Mouse (Mus musculus) neural tube, embryonic 12.5 days (tissue): Measurements from ENCODE around the gene Gtpbp1. TPM values are rescaled to one million over a fixed set of nuclear protein-coding genes. Genes with fewer than 3 reads are reported as not detected.

Source experiments
- ATAC-seq: fragments of 200-750 bp; cut with Nextera tagmentation; 2 replicates; pipeline ENCODE4 v1.8.0; 2017; ENCODE audit warnings: low read depth, mild to moderate bottlenecking, moderate TSS enrichment, moderate library complexity; ENCODE audit not compliant: low FRiP score
- H3K27ac ChIP-seq: fragments of 300-500 bp; sonication (generic); 2 replicates; pipeline ENCODE4 v1.5.1; 2016
- H3K27me3 ChIP-seq: fragments of 300-500 bp; sonication (generic); replicated peaks from 2 replicates; pipeline ENCODE4 v1.6.1; 2016; ENCODE audit warnings: mild to moderate bottlenecking
- H3K36me3 ChIP-seq: fragments of 300-500 bp; sonication (generic); 2 replicates; pipeline ENCODE4 v1.6.1; 2016; ENCODE audit warnings: mild to moderate bottlenecking
- H3K4me1 ChIP-seq: fragments of 300-500 bp; sonication (generic); 2 replicates; pipeline ENCODE4 v1.6.1; 2016
- H3K4me2 ChIP-seq: fragments of 300-500 bp; sonication (generic); replicated peaks from 2 replicates; pipeline ENCODE4 v1.6.1; 2016; ENCODE audit warnings: mild to moderate bottlenecking
- H3K4me3 ChIP-seq: fragments of 300-500 bp; sonication (generic); 2 replicates; pipeline ENCODE4 v1.5.1; 2016
- H3K9ac ChIP-seq: fragments of 300-500 bp; sonication (generic); 2 replicates; pipeline ENCODE4 v1.6.1; 2016; ENCODE audit warnings: mild to moderate bottlenecking
- H3K9me3 ChIP-seq: fragments of 300-500 bp; sonication (generic); 2 replicates; pipeline ENCODE4 v1.6.1; 2016; ENCODE audit warnings: mild to moderate bottlenecking
- WGBS: fragments of 180-500 bp; shearing (Covaris S2); methylation state at CpG from one replicate; pipeline ENCODE4 v1.1.7; 2016; 5-methylcytosine and 5-hydroxymethylcytosine counted together
- polyA plus RNA-seq: library from polyadenylated mRNA; unstranded; fragments of >200 nt; fragmentation: Nextera tagmentation; extraction: Ambion mirVana; gene quantifications from 2 replicates; pipeline ENCODE4 v1.2.1, GENCODE M21; 2016

The Gtpbp1 gene
- polyA plus RNA-seq, 1 experiment from 2014 or later, result 42.5 TPM

GRCm38 (mm10) chr15:79697558-79698187 lies 7.0 kb downstream of the Gtpbp1 start:
- H3K27ac ChIP-seq, result no peak overlapping the region
- no peaks in the 10 kb centered on the region for H3K27me3 ChIP-seq
- H3K36me3 ChIP-seq, result 0 out of 2 replicates have a peak, but pooled peaks cover 13% of the 10 kb centered on the region
- no peak overlapping the region for H3K4me3 ChIP-seq
- H3K9me3 ChIP-seq, result no peaks in the 10 kb centered on the region
- no peak overlapping the region for H3K4me2 ChIP-seq
- WGBS, result 77% methylated on average over 9 of the region's 9 CpGs
- H3K9ac ChIP-seq, result no peak overlapping the region
- no peak for ATAC-seq
- peaks cover 19% of the 10 kb centered on the region; the same call in 1 of the 2 replicates for H3K4me1 ChIP-seq

GRCm38 (mm10) chr15:79706603-79707214 lies 16.1 kb downstream of the Gtpbp1 start:
- Histone ChIP-seq H3K9ac (no peak overlapping the region), H3K4me3 (no peak overlapping the region), H3K4me2 (no peak overlapping the region), H3K36me3 (peaks cover 49% of the 10 kb centered on the region), H3K4me1 (no peaks in the 10 kb centered on the region), H3K27ac (no peak overlapping the region), H3K27me3 (no peaks in the 10 kb centered on the region), H3K9me3 (no peaks in the 10 kb centered on the region)
- 91% methylated on average over 17 of the region's 17 CpGs for WGBS
- ATAC-seq, result no peak

- no peaks in the 10 kb centered on the region for H3K27me3 ChIP-seq
- ATAC-seq, result no peak
- peaks cover 65% of the 10 kb centered on the region for H3K36me3 ChIP-seq
- 91% methylated on average over 5 of the region's 5 CpGs for WGBS
- no peak overlapping the region for H3K27ac ChIP-seq
- no peaks in the 10 kb centered on the region for H3K9me3 ChIP-seq
- no peak overlapping the region for H3K4me2 ChIP-seq
- no peaks in the 10 kb centered on the region for H3K4me1 ChIP-seq
- H3K9ac ChIP-seq, result no peak overlapping the region
- no peak overlapping the region for H3K4me3 ChIP-seq
These were observed 17.7 kb downstream of the Gtpbp1 start for GRCm38 (mm10) chr15:79708229-79708822.

GRCm38 (mm10) chr15:79715646-79716045 lies 25.0 kb downstream of the Gtpbp1 start:
- H3K27me3 ChIP-seq, result no peaks in the 10 kb centered on the region
- no peak overlapping the region for H3K4me2 ChIP-seq
- no peak overlapping the region for H3K27ac ChIP-seq
- no peak for ATAC-seq
- H3K36me3 ChIP-seq, result peaks cover 96% of the 10 kb centered on the region
- no peak overlapping the region for H3K4me3 ChIP-seq
- H3K9me3 ChIP-seq, result no peaks in the 10 kb centered on the region
- H3K9ac ChIP-seq, result no peak overlapping the region
- 95% methylated on average over 7 of the region's 7 CpGs for WGBS
- no peaks in the 10 kb centered on the region for H3K4me1 ChIP-seq

- WGBS, result 90% methylated on average over 6 of the region's 6 CpGs
- Histone ChIP-seq H3K4me3 (no peak overlapping the region), H3K4me1 (no peaks in the 10 kb centered on the region), H3K27me3 (no peaks in the 10 kb centered on the region), H3K9me3 (no peaks in the 10 kb centered on the region), H3K27ac (no peak overlapping the region), H3K36me3 (peaks cover 91% of the 10 kb centered on the region), H3K4me2 (no peak overlapping the region), H3K9ac (no peak overlapping the region)
- no peak for ATAC-seq
These were observed 26.1 kb downstream of the Gtpbp1 start for GRCm38 (mm10) chr15:79716710-79717109.

GRCm38 (mm10) chr15:79720267-79720666 lies 29.6 kb downstream of the Gtpbp1 start:
- ATAC-seq, result no peak
- no peak overlapping the region for H3K4me3 ChIP-seq
- peaks cover 78% of the 10 kb centered on the region for H3K36me3 ChIP-seq
- no peaks in the 10 kb centered on the region for H3K4me1 ChIP-seq
- H3K9me3 ChIP-seq, result no peaks in the 10 kb centered on the region
- no peak overlapping the region for H3K4me2 ChIP-seq
- no peaks in the 10 kb centered on the region for H3K27me3 ChIP-seq
- no peak overlapping the region for H3K9ac ChIP-seq
- H3K27ac ChIP-seq, result no peak overlapping the region
- WGBS, result 94% methylated on average over 8 of the region's 8 CpGs

GRCm38 (mm10) chr15:79720796-79721195 lies 30.2 kb downstream of the Gtpbp1 start:
- Histone ChIP-seq H3K4me1 (no peaks in the 10 kb centered on the region), H3K36me3 (peaks cover 78% of the 10 kb centered on the region), H3K9ac (no peak overlapping the region), H3K9me3 (no peaks in the 10 kb centered on the region), H3K27me3 (no peaks in the 10 kb centered on the region), H3K4me3 (no peak overlapping the region), H3K4me2 (no peak overlapping the region), H3K27ac (no peak overlapping the region)
- ATAC-seq, result no peak
- WGBS, result 88% methylated on average over 4 of the region's 4 CpGs

- Histone ChIP-seq H3K4me2 (no peak overlapping the region), H3K9ac (no peak overlapping the region; the same call in 1 of the 2 replicates), H3K4me3 (no peak overlapping the region), H3K27me3 (no peaks in the 10 kb centered on the region), H3K36me3 (peaks cover 78% of the 10 kb centered on the region), H3K4me1 (no peaks in the 10 kb centered on the region), H3K9me3 (no peaks in the 10 kb centered on the region), H3K27ac (no peak overlapping the region)
- WGBS, result 44% methylated on average over 1 of the region's 1 CpGs
- ATAC-seq, result no peak
These were observed 32.8 kb downstream of the Gtpbp1 start for GRCm38 (mm10) chr15:79723439-79723838.

- H3K36me3 ChIP-seq, result peaks cover 78% of the 10 kb centered on the region
- WGBS, result 93% methylated on average over 11 of the region's 11 CpGs
- H3K9me3 ChIP-seq, result no peaks in the 10 kb centered on the region
- H3K27ac ChIP-seq, result no peak overlapping the region
- no peaks in the 10 kb centered on the region for H3K4me1 ChIP-seq
- H3K4me2 ChIP-seq, result no peak overlapping the region
- H3K4me3 ChIP-seq, result no peak overlapping the region
- ATAC-seq, result no peak
- H3K9ac ChIP-seq, result no peak overlapping the region
- H3K27me3 ChIP-seq, result no peaks in the 10 kb centered on the region
These were observed 34.6 kb downstream of the Gtpbp1 start for GRCm38 (mm10) chr15:79725190-79725789.

GRCm38 (mm10) chr15:79727840-79728239 lies 37.2 kb downstream of the Gtpbp1 start:
- no peaks in the 10 kb centered on the region for H3K27me3 ChIP-seq
- peaks cover 84% of the 10 kb centered on the region for H3K36me3 ChIP-seq
- H3K9me3 ChIP-seq, result no peaks in the 10 kb centered on the region
- no peak overlapping the region for H3K4me2 ChIP-seq
- no peak overlapping the region for H3K4me3 ChIP-seq
- H3K4me1 ChIP-seq, result no peaks in the 10 kb centered on the region
- WGBS, result 91% methylated on average over 6 of the region's 6 CpGs
- no peak overlapping the region for H3K27ac ChIP-seq
- H3K9ac ChIP-seq, result no peak overlapping the region
- no peak for ATAC-seq

- 66% methylated on average over 5 of the region's 5 CpGs for WGBS
- no peak overlapping the region for H3K27ac ChIP-seq
These were observed 37.7 kb downstream of the Gtpbp1 start for GRCm38 (mm10) chr15:79728311-79728710.

GRCm38 (mm10) chr15:79728731-79729388 lies 38.2 kb downstream of the Gtpbp1 start:
- Histone ChIP-seq H3K27me3 (no peaks in the 10 kb centered on the region), H3K4me2 (no peak overlapping the region), H3K9me3 (no peaks in the 10 kb centered on the region), H3K9ac (no peak overlapping the region), H3K4me1 (no peaks in the 10 kb centered on the region), H3K27ac (no peak overlapping the region), H3K4me3 (no peak overlapping the region), H3K36me3 (peaks cover 91% of the 10 kb centered on the region)
- 94% methylated on average over 10 of the region's 10 CpGs for WGBS
- no peak for ATAC-seq

More at GRCm38 (mm10) chr15:79728311-79728710, 37.7 kb downstream of the Gtpbp1 start:
- peaks cover 88% of the 10 kb centered on the region for H3K36me3 ChIP-seq
- H3K27me3 ChIP-seq, result no peaks in the 10 kb centered on the region
- H3K4me2 ChIP-seq, result no peak overlapping the region
- no peak overlapping the region for H3K9ac ChIP-seq
- no peaks in the 10 kb centered on the region for H3K9me3 ChIP-seq
- no peak overlapping the region for H3K4me3 ChIP-seq
- no peaks in the 10 kb centered on the region for H3K4me1 ChIP-seq
- no peak for ATAC-seq
